Mouse (Mus musculus) bone marrow, adult 2 months (tissue): Measurements from ENCODE around the gene Gm28079. TPM values are rescaled to one million over a fixed set of nuclear protein-coding genes. Genes with fewer than 3 reads are reported as not detected.
"Not testable (repeated sequence)": the region's sequence is repeated elsewhere in the genome, so short reads cannot be mapped to it uniquely, and the experiment has no call there.

Experiments used
- H3K27ac ChIP-seq: fragments of 200-500 bp; 2 replicates; pipeline ENCODE4 v1.5.1; 2012; ENCODE audit warnings: low read depth, mild to moderate bottlenecking, control low read depth, inconsistent platforms, low read length; ENCODE audit not compliant: control insufficient read depth, poor library complexity, insufficient read depth
- H3K4me1 ChIP-seq: fragments of 200-500 bp; 2 replicates; pipeline ENCODE4 v1.6.1; 2011; ENCODE audit warnings: low read length; ENCODE audit not compliant: control insufficient read depth, insufficient read depth
- H3K4me3 ChIP-seq: fragments of 200-500 bp; replicated peaks from 2 replicates; pipeline ENCODE3; 2011; ENCODE audit warnings: mild to moderate bottlenecking, low read depth, low read length, control low read depth; ENCODE audit not compliant: control insufficient read depth
- WGBS: fragments of 180-500 bp; shearing (Covaris S2); methylation state at CpG from one replicate; pipeline ENCODE4 v1.1.7; 2018; 5-methylcytosine and 5-hydroxymethylcytosine counted together
- polyA plus RNA-seq: library from polyadenylated mRNA; stranded (reverse); fragments of >200 nt; gene quantifications from 2 replicates; pipeline ENCODE4 v1.2.4, GENCODE M21; 2011; ENCODE audit warnings: low replicate concordance; ENCODE audit not compliant: missing spikeins, insufficient read depth, insufficient read length

The Gm28079 gene
- polyA plus RNA-seq: not detected in 2 replicates

GRCm38 (mm10) chrY:70014799-70015198 is at the start of gene Gm28079:
Gm28079 (minus strand) TSS chrY:70014899.
- WGBS: no CpG with 5 or more reads among the region's 1 CpGs
- not testable (repeated sequence) for H3K4me1 ChIP-seq, H3K4me3 ChIP-seq, H3K27ac ChIP-seq
